Mouse (Mus musculus): ENCODE results near the gene 4933415A04Rik. TPM values are rescaled to one million over a fixed set of nuclear protein-coding genes. Genes with fewer than 3 reads are reported as not detected.

4933415A04Rik gene
- total RNA-seq (2012; rRNA removed) (not detected in 2 replicates), polyA plus RNA-seq (2012; ENCODE audit: insufficient read depth in 1 of 2, insufficient read length in 2 of 2, low read depth in 1 of 2, low replicate concordance in 2 of 2, missing spikeins in 1 of 2) (not detected)

DNA sequence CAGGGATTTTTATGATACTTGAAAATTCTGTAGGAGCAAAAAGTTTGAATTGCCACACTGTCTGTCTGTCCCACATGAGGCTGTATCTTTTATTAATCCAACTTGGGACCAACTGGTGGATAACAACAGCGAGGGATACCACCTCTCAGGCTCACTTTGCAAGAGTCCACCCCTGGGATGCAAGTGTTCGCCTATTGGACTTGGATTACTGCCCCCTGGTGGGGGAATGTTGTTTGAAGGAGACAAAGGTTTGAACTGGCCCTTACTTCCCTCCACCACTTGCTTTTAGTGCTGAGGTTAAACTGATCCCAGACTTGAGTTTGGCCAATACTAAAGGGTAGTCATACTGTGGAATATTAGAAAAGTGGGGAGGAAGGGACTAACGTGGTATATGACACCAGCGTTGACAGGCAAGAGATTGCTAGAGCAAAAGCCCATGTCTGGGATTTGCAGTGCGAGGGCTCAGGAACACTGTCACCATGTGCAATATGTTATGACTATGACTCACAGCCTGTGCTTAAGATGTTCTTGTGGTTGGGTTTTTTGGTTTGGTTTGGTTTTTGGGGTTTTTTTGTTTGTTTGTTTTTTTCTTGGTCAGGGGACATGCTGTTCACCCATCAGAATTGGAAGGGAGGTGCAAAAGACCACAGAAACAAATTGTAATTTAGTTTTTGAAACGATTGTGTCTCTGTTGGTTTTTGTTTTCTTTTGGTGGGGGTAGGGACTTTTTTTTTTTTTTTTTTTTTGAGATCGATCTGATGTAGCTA, at the start of gene 4933415A04Rik:
4933415A04Rik (plus strand) TSS at position 717 of the 767 bp plus-strand sequence.
- Histone ChIP-seq H3K4me3 (ENCODE audit: control insufficient read depth in 1 of 2, insufficient read depth in 1 of 2, low read depth in 2 of 2, low read length in 2 of 2) (no peak within 1 kb of the TSS), H3K9ac (ENCODE audit: control insufficient read depth, low read depth, low read length, poor library complexity, severe bottlenecking) (no peak within 1 kb of the TSS), H3K4me1 (ENCODE audit: control insufficient read depth in 1 of 2, insufficient read depth in 2 of 2, low read length in 2 of 2) (no peaks in the 10 kb centered on the region), H3K79me2 (ENCODE audit: control insufficient read depth, insufficient read depth, low read length, poor library complexity) (no peaks in the 10 kb centered on the region), H3K9me3 (replicated peaks; ENCODE audit: insufficient read depth, low read length) (no peaks in the 10 kb centered on the region), H3K27me3 (ENCODE audit: control insufficient read depth in 1 of 2, insufficient read depth in 2 of 2, low read length in 2 of 2) (no peaks in the 10 kb centered on the region), H3K36me3 (ENCODE audit: control insufficient read depth in 1 of 2, insufficient read depth in 2 of 2, low read length in 2 of 2) (no peaks in the 10 kb centered on the region), H3K27ac (ENCODE audit: control insufficient read depth, low read depth, low read length) (no peak within 1 kb of the TSS)
- peak; percentile 40 for DNase-seq (ENCODE audit: low read depth, low spot score)
- TF ChIP-seq KAT2A (conservative IDR thresholded peaks at IDR 0.05; ENCODE audit: low read depth, low read length) (no peak), SMC3 (IDR thresholded peaks at IDR 0.05; ENCODE audit: low read depth, low read length) (peak; percentile 57), CTCF (IDR thresholded peaks at IDR 0.05 in 2 of 3, conservative IDR thresholded peaks at IDR 0.05 in 1 of 3; ENCODE audit: control insufficient read depth in 1 of 3, insufficient read depth in 1 of 3, low read depth in 2 of 3, low read length in 3 of 3, poor library complexity in 1 of 3, severe bottlenecking in 1 of 3) (peak; percentile 41 to 53 (median 52); a peak in 5 of 6 replicates)

DNA sequence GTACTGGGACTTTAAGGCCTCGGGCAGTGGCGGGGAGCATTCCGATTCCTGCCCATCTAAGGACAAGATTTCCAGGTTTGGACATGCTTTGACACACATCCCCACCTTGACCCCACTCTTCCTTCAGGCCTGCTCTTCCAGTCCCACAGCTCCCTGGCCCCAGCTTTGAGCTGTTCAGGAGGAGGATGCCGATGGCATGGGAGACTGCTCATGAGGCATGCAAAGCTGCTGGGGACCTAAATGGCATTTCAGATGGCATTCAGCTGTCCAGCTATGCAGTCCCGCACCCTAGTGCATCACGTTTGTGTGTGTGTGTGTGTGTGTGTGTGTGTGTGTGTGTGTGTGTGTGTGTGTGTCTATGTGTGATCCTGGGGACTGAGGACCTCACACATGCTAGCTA, 49.8 kb upstream of the 4933415A04Rik start:
- Histone ChIP-seq H3K4me1 (ENCODE audit: control insufficient read depth in 1 of 2, insufficient read depth in 2 of 2, low read length in 2 of 2) (no peaks in the 10 kb centered on the region), H3K27me3 (ENCODE audit: control insufficient read depth in 1 of 2, insufficient read depth in 2 of 2, low read length in 2 of 2) (no peaks in the 10 kb centered on the region), H3K9ac (ENCODE audit: control insufficient read depth, low read depth, low read length, poor library complexity, severe bottlenecking) (no peak overlapping the region), H3K27ac (ENCODE audit: control insufficient read depth, low read depth, low read length) (no peak overlapping the region), H3K9me3 (replicated peaks; ENCODE audit: insufficient read depth, low read length) (no peaks in the 10 kb centered on the region), H3K36me3 (ENCODE audit: control insufficient read depth in 1 of 2, insufficient read depth in 2 of 2, low read length in 2 of 2) (no peaks in the 10 kb centered on the region), H3K4me3 (ENCODE audit: control insufficient read depth in 1 of 2, insufficient read depth in 1 of 2, low read depth in 2 of 2, low read length in 2 of 2) (no peak overlapping the region), H3K79me2 (ENCODE audit: control insufficient read depth, insufficient read depth, low read length, poor library complexity) (no peaks in the 10 kb centered on the region)
- no peak for DNase-seq (ENCODE audit: low read depth, low spot score)
- TF ChIP-seq MAX (IDR thresholded peaks at IDR 0.05; ENCODE audit: low read length) (no peak), SMC3 (IDR thresholded peaks at IDR 0.05; ENCODE audit: low read depth, low read length) (no peak), ZC3H11A (IDR thresholded peaks at IDR 0.05; ENCODE audit: low read depth, low read length) (no peak), BHLHE40 (IDR thresholded peaks at IDR 0.05; ENCODE audit: borderline replicate concordance, low read depth, low read length) (no peak), NRF1 (IDR thresholded peaks at IDR 0.05; ENCODE audit: insufficient read depth, low read depth, low read length, poor library complexity, severe bottlenecking) (no peak), HCFC1 (IDR thresholded peaks at IDR 0.05; ENCODE audit: low read depth, low read length) (no peak), POLR2A (IDR thresholded peaks at IDR 0.05; ENCODE audit: control insufficient read depth in 1 of 2, insufficient read depth in 1 of 2, low read depth in 1 of 2, low read length in 2 of 2, poor library complexity in 1 of 2) (no peak), MYC (IDR thresholded peaks at IDR 0.05; ENCODE audit: low read depth, low read length) (no peak), E2F4 (IDR thresholded peaks at IDR 0.05; ENCODE audit: borderline replicate concordance, low read depth, low read length) (no peak), ZKSCAN1 (IDR thresholded peaks at IDR 0.05; ENCODE audit: low read depth, low read length) (no peak), SIN3A (IDR thresholded peaks at IDR 0.05; ENCODE audit: low read length) (no peak), GATA1 (IDR thresholded peaks at IDR 0.05; ENCODE audit: low read depth, low read length) (no peak), ZMIZ1 (IDR thresholded peaks at IDR 0.05; ENCODE audit: low read depth, low read length) (no peak), USF2 (IDR thresholded peaks at IDR 0.05; ENCODE audit: borderline replicate concordance in 1 of 2, insufficient read depth in 1 of 2, low read depth in 1 of 2, low read length in 2 of 2) (no peak), RAD21 (IDR thresholded peaks at IDR 0.05; ENCODE audit: low read depth, low read length) (no peak), TBP (IDR thresholded peaks at IDR 0.05; ENCODE audit: low read depth, low read length) (no peak), MXI1 (IDR thresholded peaks at IDR 0.05; ENCODE audit: low read depth, low read length) (no peak), GABPA (IDR thresholded peaks at IDR 0.05; ENCODE audit: low read depth, low read length) (no peak), UBTF (IDR thresholded peaks at IDR 0.05; ENCODE audit: borderline replicate concordance, insufficient read depth, low read depth, low read length) (no peak)
